Mouse (Mus musculus): Measurements from ENCODE around the gene Pdzd2.
A peak's percentile ranks its signal among the peaks of the same experiment; 100 is the strongest.

Gene Pdzd2

DNA sequence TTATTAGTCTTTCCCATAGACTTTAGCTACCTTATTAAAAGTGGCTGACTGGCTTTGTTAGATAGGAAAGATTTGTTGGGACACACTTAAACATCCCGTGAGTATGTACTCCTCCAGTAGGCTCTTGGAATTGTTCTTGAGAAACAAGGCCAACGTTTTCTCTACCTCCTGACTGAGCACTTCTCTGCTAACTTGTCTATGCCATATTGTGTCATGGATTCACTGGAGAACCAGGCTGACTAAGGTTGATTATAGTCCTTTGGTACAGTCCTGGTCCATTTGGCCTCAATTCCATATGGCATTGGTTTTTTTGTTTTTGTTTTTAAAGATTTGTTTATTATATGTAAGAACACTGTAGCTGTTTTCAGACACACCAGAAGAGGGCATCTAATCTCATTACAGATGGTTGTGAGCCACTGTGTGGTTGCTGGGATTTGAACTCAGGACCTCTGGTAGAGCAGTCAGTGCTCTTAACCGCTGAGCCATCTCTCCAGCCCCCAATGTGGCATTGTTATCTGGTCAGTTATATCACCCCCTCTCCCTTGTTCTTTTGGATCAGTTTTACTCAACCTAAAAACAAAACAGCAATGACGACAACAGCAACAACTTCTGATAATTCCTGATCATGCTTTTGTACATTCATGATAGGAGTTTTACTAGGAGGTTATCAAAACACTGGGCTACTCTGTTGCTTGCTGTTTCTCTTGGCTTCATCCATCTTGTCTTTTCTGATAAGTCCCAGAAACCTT is 402.5 kb downstream of the Pdzd2 start:
- DNase-seq: no peak

DNA sequence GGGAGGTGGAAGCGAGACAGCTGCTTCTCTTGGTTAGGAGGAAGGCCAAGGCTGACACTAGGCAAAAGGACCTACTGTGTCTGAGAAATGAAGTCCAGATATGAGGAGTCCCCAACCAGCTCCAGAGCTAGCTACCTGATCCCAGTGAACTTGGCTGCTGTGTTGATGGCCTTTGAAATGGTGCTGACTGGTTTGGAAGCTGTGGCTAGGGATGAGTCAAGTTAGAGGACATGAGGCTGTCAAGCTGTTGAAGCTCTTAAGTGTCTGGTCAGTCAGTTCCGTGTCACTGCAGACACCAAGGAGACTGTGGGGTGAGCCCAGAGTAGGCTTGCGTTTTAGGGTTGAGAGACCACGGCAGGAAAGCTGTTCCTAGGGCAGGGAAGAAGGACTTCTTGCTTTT is 405.3 kb downstream of the Pdzd2 start:
- no peak for DNase-seq

GRCm38 (mm10) chr15:12331300-12331699 is 408.4 kb downstream of the Pdzd2 start:
- no peak for DNase-seq

DNA sequence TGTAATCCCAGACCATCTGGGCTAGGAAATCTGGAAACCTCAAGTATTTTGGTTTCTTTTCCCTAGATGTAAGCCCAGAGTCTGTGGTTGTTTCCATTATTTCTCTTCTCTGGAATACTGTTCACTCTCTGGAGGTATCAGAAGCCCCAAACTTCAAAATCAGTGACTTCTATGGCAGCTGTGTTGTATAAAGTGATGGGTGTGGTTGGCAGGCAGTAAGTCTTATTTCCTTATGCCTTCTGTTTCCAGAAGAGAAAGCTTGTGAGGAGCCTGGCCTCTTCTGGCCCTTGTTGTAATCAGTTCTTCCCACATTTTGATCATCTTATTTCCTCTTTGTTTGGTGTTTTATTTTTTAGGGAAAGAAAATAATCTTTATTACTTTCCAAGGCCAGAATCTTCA is 408.8 kb downstream of the Pdzd2 start:
- no peak for DNase-seq

DNA sequence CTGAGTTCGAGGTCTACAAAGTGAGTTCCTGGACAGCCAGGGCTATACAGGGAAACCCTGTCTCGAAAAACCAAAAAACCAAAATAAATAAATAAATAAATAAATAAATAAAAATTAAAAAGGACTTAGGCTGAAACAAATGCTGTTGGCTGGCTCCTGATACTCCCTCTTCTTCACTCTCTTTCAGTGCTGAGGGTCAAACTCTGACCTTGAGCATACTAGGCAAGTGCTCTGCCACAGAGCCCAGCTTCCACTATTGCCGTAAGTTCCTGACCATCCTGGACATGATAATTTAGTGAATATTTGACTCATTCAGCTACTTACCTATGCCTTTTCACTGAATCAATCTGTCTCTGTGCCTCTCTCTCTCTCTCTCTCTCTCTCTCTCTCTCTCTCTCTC is 409.3 kb downstream of the Pdzd2 start:
- no peak for DNase-seq

- no peak for DNase-seq
These were observed 415.4 kb downstream of the Pdzd2 start for GRCm38 (mm10) chr15:12324326-12324725.

DNA sequence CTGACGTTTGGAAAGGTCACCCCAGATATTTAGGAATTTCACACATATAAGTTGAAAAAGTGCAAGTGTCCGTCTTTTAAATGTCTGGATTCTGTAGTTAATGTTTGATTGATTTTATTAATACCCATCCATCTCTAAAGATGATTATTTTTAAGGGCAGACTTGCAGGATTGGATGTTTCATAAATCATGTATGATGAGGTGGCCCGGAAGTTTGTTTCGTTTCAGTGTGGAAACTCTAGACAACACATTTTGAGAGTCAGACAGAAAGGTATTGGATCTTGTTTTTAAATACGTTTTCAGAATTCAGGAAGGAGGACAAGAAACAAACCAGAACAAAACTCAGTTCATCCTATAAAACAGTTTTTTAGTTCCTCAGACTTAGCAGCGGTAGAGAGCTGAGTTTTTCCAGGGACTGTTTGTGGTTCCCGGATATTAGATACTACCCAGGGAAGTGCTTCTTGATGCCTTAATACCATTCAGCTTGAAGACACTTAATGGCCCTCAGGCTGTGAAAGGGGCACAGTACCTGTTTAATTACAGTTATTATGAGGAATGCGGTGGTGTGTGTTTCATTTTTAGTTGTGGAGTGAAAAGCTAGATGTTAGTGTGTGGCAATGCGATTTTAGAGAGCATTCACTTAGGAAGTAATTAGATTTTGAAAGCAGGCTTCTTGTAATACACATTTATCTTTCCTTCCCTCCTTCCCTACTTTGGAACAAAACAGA is 416.9 kb downstream of the Pdzd2 start:
- DNase-seq: no peak

DNA sequence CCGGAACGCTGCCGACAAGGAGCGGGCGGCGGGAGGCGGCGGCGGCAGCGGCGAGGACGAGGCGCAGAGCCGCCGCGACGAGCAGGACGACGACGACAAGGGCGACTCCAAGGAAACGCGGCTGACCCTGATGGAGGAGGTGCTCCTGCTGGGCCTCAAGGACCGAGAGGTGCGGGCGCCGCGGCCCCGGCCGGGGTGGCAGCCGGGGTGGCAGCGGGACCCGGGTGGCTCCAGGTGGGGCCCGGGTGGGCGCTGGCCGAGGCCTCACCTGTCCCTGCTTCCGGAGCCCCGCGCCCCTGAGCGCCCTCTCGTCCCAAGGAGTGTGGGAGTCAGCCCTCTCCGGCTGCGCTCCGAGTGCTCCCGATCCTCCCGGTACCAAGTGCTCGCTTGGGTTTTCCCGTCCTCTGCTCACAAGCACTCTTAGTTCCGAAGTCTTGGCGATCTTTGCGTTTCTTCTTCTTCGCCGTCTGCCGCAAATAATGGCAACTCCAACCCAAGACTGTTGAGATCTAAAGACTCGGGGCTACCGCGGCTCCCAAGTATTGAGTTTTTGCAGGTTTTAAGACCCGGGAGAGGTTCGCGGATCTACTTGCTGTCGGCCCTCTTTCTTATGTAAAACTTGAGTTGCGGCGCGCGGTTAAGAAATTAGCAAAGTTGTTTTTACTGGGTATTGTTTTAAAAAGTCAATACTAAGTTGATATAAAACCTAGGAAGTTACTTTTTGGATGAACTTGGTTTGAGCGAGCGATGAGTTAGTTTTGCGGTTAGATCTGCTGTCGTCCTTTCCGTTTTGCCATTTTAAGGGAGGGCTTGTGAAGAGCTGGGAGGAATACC is 417.7 kb downstream of the Pdzd2 start, which contains the start of gene 1810049J17Rik:
Gene 1810049J17Rik (minus strand): TSS at position 112 of the 834 bp plus-strand sequence.
- DNase-seq: peak; percentile 60

DNA sequence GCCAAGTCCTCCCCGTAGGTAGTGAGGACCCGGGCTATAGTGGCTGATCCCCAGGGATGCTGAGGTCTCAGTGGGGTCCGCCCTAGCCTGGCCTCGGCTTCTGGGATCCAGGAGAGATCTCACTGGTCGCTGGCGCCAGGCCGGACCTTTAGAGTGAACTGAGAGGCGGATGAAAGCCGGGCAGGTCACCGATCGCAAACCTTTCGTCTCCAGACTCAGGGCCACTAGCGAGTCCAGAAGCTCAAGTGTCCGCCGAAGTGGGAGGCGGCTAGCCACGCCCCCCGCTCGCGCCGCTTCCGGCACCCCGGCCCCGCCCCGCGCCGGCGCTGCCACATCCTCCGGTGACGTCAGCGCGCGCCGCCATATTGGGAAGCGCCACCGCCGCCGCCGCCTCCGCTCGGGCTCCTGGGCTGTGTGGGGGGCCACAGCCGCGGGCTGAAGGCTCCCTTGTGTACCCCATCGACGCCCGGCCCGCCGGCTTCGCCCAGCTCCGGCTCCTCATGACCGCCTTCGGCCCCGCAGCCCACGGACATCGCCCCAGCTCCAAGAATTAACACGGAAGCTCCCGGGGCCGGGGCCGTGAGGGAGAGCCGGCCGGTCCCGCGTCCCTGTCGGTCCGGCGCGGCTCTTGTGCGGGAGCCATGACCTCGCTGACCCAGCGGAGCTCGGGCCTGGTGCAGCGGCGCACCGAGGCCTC is 418.5 kb downstream of the Pdzd2 start, which contains the start of gene Golph3:
Gene Golph3 (plus strand): TSS at position 360 of the 697 bp plus-strand sequence.
- peak; percentile 94 for DNase-seq

DNA sequence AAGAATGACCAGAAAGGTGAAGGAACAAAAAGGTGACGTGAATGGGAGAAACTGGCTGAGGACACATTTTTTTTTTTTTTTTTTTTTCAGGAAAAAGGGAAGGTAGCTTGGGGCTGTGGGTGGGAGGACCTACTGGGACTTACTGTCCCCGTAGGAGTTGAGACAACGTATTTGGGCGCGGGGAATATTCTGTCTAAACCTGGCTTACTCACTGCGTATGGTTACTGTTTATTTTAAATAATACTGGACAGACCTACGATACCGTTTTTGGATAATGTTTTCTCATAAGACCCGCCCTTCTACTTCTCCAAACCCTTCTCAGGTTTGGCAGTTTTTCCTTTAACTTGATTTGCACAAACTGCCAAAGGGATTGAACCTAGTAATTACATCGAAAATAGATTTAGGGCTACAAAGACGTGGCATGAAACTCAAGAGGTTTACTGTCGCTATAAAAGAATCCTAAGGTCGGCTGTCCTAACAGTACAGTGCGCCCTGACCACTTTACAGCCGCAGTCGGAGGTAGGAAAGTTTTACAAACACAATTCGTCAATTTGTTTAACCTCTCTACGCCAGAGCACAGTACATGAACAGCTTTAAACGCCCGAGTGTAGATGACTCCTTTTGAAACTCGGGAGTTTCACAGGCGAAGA is 419.2 kb downstream of the Pdzd2 start:
- DNase-seq: no peak

DNA sequence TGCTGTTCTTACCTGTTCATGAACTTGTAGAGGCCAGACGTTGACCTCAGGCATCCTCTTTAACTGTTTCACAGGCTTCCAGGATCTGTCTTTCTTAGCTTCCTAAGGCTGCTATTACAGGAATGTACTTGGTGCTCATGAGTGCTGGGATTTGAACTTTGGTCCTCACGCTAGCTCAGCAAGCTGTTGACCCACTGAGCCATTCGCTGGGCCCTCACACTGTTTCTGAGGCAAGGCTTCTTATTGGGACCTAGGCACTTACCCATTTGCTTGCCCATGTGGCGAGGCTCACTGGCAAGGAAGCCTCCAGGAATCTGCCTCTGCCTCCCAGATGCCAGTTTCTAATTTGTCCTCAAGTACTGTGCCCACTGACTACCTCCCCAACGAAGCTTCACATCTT is 419.8 kb downstream of the Pdzd2 start:
- DNase-seq: no peak

GRCm38 (mm10) chr15:12318451-12318850 is 421.3 kb downstream of the Pdzd2 start:
- DNase-seq: no peak

GRCm38 (mm10) chr15:12317290-12317689 is 422.4 kb downstream of the Pdzd2 start:
- no peak for DNase-seq

DNA sequence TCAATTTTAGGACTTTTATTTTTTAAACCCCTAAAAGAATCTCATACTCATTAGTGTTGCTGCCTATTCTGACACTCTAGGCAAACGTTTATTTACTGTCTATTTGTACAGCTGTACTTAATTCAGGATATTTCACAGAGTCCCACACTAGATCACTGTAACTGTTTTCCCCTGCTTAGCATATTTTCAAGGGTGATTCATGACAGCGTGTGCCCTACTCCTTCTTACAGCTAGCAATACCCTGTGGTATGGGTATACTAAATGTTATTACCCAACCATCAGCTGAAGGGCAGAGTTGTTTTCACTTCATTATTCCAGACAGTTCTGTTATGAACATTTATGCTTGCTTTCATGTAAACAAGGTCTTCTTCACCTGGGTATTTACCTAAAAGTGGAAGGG is 423.7 kb downstream of the Pdzd2 start:
- no peak for DNase-seq

GRCm38 (mm10) chr15:12314584-12314983 is 425.1 kb downstream of the Pdzd2 start:
- DNase-seq: no peak

DNA sequence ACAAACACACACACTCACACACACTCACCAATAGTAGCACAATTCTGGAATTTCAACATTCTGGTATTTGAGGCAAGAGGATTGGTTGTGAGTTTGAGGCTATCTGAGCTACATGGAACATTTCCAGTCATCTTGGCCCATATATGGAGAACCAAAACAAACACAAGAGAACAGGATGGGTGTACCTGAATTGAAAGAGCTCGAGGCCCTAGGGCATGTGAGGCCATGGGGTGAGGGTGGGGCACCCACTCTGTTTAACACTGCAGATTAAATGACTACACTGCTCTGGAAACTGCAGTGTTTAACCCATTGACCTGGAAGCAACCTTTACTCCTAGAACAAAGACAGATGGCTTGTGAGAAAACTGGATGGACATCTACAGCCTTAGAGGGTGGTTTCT is 426.5 kb downstream of the Pdzd2 start:
- no peak for DNase-seq

- no peak for DNase-seq
These were observed 428.3 kb downstream of the Pdzd2 start for GRCm38 (mm10) chr15:12311465-12311864.

GRCm38 (mm10) chr15:12310676-12311075 is 429.0 kb downstream of the Pdzd2 start:
- no peak for DNase-seq

Data from thymus, postnatal 25 days (tissue).